Mouse (Mus musculus): ENCODE measurements around the gene Gm12394. TPM values are rescaled to one million over a fixed set of nuclear protein-coding genes. Genes with fewer than 3 reads are reported as not detected.
A peak's percentile ranks its signal among the peaks of the same experiment; 100 is the strongest.
"Not testable (repeated sequence)": the region's sequence is repeated elsewhere in the genome, so short reads cannot be mapped to it uniquely, and the experiment has no call there.

Gm12394 gene
- polyA plus RNA-seq (2015; fragmentation: Nextera tagmentation; extraction: Ambion mirVana), result 0.51 and 0.61 TPM in 2 replicates

DNA sequence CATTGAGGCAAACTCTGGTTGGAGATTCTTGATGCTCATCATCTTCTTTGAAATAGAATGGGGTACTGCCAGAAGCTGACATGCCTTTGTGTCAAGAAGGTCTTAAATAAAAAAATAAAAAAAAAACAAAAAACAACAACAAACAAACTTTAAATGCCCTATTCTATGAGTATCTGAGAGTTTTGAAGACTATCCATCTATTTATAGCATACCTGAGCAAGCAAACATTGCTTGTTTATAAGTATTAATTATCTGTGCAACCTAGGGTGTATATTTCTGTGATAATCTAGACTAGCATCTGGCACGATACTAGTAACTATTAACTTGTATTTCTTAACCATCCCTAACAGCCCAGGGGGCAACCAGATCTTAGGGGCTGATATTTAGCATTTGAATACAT is at the start of gene Gm12394:
TSS of gene Gm12394 (minus strand) at position 101 of the 400 bp plus-strand sequence.
- H3K4me3 ChIP-seq; H3K27ac ChIP-seq; ATAC-seq (replicated peaks); H3K9ac ChIP-seq; H3K9me3 ChIP-seq; H3K27me3 ChIP-seq (replicated peaks); H3K4me1 ChIP-seq; H3K36me3 ChIP-seq (replicated peaks); H3K4me2 ChIP-seq: not testable (repeated sequence)
- 91% methylated on average over 1 of the region's 1 CpGs for WGBS

DNA sequence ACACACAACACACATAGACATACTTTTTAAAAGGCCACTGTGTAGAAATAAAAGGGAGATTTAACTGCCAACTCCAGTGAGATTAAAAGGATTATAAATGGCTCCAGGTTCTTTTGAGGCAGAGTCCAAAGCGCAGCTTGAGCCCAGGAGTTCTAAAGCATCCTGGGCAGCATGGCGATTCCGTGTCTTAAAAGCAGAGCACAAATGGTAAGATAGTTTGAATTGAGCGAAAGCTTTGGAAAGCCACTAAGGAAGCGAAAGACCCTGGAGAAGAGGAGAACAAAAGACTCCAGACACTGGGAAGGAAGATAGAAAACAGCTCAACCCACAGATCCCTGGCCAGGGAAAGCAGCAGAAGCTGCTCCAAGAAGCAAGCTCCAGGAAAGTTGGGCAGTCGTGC is 48.4 kb upstream of the Gm12394 start:
- Histone ChIP-seq H3K27ac (peak overlapping the region; percentile 39; the same call in 1 of the 2 replicates), H3K36me3 (replicated peaks) (no peaks in the 10 kb centered on the region), H3K9ac (no peak overlapping the region), H3K9me3 (no peaks in the 10 kb centered on the region), H3K27me3 (replicated peaks) (no peaks in the 10 kb centered on the region), H3K4me3 (no peak overlapping the region), H3K4me2 (peak overlapping the region; percentile 7; the same call in 1 of the 2 replicates), H3K4me1 (no peaks in the 10 kb centered on the region)
- no peak for ATAC-seq (replicated peaks)
- WGBS, result 40% methylated on average over 6 of the region's 6 CpGs

GRCm38 (mm10) chr4:42904523-42904922 is 48.0 kb upstream of the Gm12394 start:
- H3K4me2 ChIP-seq, result no peak overlapping the region
- no peak overlapping the region for H3K27ac ChIP-seq
- no peaks in the 10 kb centered on the region for H3K9me3 ChIP-seq
- no peaks in the 10 kb centered on the region for H3K36me3 ChIP-seq (replicated peaks)
- H3K4me1 ChIP-seq, result no peaks in the 10 kb centered on the region
- no peak overlapping the region for H3K9ac ChIP-seq
- no peak overlapping the region for H3K4me3 ChIP-seq
- no peaks in the 10 kb centered on the region for H3K27me3 ChIP-seq (replicated peaks)
- 62% methylated on average over 3 of the region's 3 CpGs for WGBS
- no peak for ATAC-seq (replicated peaks)

DNA sequence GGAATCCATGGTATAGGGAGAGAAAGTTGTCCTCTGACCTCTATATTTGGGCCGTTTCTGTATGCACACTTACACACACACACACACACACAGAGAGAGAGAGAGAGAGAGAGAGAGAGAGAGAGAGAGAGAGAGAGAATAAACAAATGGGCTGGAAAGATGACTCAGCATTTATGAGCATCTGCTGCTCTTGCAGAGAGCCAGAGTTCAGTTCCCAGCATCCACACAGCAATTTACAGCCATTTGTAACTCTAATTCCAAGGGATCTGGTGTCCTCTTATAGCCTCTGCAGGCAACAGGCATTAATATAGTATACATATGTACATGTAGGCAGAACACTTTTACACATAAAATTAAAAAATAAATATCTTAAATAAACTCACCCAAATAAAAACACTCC is 47.4 kb upstream of the Gm12394 start:
- H3K27me3 ChIP-seq (replicated peaks), result no peaks in the 10 kb centered on the region
- no peak overlapping the region for H3K4me3 ChIP-seq
- no peaks in the 10 kb centered on the region for H3K4me1 ChIP-seq
- no peaks in the 10 kb centered on the region for H3K9me3 ChIP-seq
- no peak for ATAC-seq (replicated peaks)
- 71% methylated on average over 1 of the region's 1 CpGs for WGBS
- no peak overlapping the region for H3K9ac ChIP-seq
- H3K36me3 ChIP-seq (replicated peaks), result no peaks in the 10 kb centered on the region
- H3K27ac ChIP-seq, result no peak overlapping the region
- no peak overlapping the region for H3K4me2 ChIP-seq

DNA sequence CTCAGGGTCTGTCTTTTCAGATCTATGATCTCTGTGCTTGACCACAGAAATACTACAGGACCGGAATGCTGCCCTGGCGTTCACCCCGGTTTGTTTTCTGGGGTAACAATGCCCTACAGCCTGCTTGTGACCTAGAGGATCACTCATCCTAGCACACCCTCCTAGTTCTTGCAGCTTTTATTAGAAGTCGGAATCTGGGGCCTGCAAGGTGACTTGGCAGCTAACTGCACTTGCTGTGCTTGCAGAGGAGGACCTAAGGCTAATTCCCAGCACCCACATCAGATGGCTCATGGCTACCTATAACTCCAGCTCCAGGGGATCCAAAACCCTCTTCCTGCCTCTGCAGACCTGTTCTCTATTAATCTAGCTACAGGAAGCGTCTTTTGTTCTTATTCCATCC is 46.2 kb upstream of the Gm12394 start:
- H3K4me1 ChIP-seq, result no peaks in the 10 kb centered on the region
- no peaks in the 10 kb centered on the region for H3K36me3 ChIP-seq (replicated peaks)
- WGBS, result 91% methylated on average over 5 of the region's 5 CpGs
- H3K9ac ChIP-seq, result no peak overlapping the region
- H3K4me3 ChIP-seq, result no peak overlapping the region
- ATAC-seq (replicated peaks), result no peak
- H3K9me3 ChIP-seq, result no peaks in the 10 kb centered on the region
- no peak overlapping the region for H3K4me2 ChIP-seq
- no peaks in the 10 kb centered on the region for H3K27me3 ChIP-seq (replicated peaks)
- H3K27ac ChIP-seq, result no peak overlapping the region

DNA sequence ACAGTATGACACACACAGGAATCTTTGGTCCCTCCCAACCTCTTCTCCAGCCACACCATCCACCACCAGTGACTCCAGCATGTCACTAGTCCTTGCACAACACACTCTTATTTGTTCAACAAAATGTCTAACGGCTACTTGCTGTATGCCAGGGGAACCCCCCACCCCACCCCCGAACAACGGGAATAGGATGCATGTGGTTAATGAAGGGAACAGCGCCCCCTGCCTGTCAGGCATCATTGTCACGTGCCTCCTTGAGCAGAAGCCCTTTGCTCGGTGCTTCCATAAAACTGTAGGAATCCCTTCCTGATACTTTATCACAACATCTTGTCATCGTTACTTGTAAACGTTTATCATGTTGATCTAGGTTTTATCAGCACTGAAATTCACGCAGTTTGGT is 45.6 kb upstream of the Gm12394 start:
- Histone ChIP-seq H3K4me1 (no peaks in the 10 kb centered on the region), H3K4me3 (no peak overlapping the region), H3K4me2 (no peak overlapping the region), H3K9ac (no peak overlapping the region), H3K9me3 (no peaks in the 10 kb centered on the region), H3K36me3 (replicated peaks) (no peaks in the 10 kb centered on the region), H3K27me3 (replicated peaks) (no peaks in the 10 kb centered on the region), H3K27ac (no peak overlapping the region)
- 66% methylated on average over 9 of the region's 9 CpGs for WGBS
- no peak for ATAC-seq (replicated peaks)

GRCm38 (mm10) chr4:42900878-42901277 is 44.3 kb upstream of the Gm12394 start:
- ATAC-seq (replicated peaks), result no peak
- Histone ChIP-seq H3K4me1 (no peaks in the 10 kb centered on the region), H3K4me3 (no peak overlapping the region), H3K36me3 (replicated peaks) (no peaks in the 10 kb centered on the region), H3K27ac (no peak overlapping the region), H3K4me2 (no peak overlapping the region), H3K27me3 (replicated peaks) (no peaks in the 10 kb centered on the region), H3K9ac (no peak overlapping the region), H3K9me3 (no peaks in the 10 kb centered on the region)
- 68% methylated on average over 5 of the region's 5 CpGs for WGBS

- H3K4me1 ChIP-seq, result no peaks in the 10 kb centered on the region
- WGBS, result 33% methylated on average over 3 of the region's 3 CpGs
- no peaks in the 10 kb centered on the region for H3K9me3 ChIP-seq
- no peaks in the 10 kb centered on the region for H3K27me3 ChIP-seq (replicated peaks)
- no peak overlapping the region for H3K27ac ChIP-seq
- H3K9ac ChIP-seq, result no peak overlapping the region
- ATAC-seq (replicated peaks), result no peak
- no peak overlapping the region for H3K4me3 ChIP-seq
- H3K36me3 ChIP-seq (replicated peaks), result no peaks in the 10 kb centered on the region
- H3K4me2 ChIP-seq, result no peak overlapping the region
Measured at GRCm38 (mm10) chr4:42898914-42899313, 42.3 kb upstream of the Gm12394 start.

DNA sequence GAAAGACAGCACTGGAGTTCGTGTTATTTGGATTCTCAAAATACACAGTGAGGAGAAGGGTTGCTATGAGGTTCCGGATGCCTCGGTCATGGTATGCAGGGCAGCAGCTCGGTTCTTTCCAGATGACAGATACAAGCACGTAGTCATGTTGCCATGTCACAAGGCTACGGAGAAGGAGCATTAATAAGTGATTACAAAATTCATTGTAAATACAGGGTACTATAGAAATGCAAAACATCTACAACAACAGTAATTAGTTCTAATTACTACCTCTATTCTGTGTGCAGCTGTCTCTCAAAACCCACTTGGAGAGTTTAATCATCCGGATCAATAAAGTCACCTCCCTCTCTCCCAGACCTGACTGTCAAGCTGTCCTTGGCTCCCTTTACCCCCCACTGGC is 38.5 kb upstream of the Gm12394 start:
- Histone ChIP-seq H3K4me3 (no peak overlapping the region), H3K36me3 (replicated peaks) (no peaks in the 10 kb centered on the region), H3K27ac (no peak overlapping the region), H3K4me1 (no peaks in the 10 kb centered on the region), H3K9me3 (no peaks in the 10 kb centered on the region), H3K27me3 (replicated peaks) (no peaks in the 10 kb centered on the region), H3K4me2 (no peak overlapping the region), H3K9ac (no peak overlapping the region)
- ATAC-seq (replicated peaks), result no peak
- 52% methylated on average over 7 of the region's 7 CpGs for whole genome bisulfite sequencing

DNA sequence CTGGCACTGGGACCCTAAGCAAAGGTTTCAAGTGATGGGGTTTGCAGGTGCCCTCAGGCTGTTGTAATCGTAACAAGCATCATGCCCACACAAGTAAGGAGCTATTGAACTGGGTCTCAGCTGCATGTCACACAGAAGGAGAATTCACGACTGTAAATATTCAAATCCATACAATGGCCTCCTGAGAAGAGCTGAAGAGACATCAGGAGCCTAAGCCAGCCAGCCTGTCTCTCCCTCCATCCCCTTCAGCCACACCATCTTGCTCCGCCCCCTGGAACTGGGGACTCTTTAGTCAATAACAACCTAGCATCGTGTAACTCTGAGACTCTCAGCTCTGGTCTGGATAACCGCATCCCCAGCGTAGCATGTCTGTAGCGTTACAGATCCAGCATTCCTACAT is 34.6 kb upstream of the Gm12394 start:
- no peak overlapping the region for H3K9ac ChIP-seq
- no peak overlapping the region for H3K4me2 ChIP-seq
- H3K4me3 ChIP-seq, result no peak overlapping the region
- H3K27ac ChIP-seq, result no peak overlapping the region
- H3K36me3 ChIP-seq (replicated peaks), result no peaks in the 10 kb centered on the region
- no peaks in the 10 kb centered on the region for H3K4me1 ChIP-seq
- H3K27me3 ChIP-seq (replicated peaks), result no peaks in the 10 kb centered on the region
- ATAC-seq (replicated peaks), result no peak
- no peaks in the 10 kb centered on the region for H3K9me3 ChIP-seq
- 66% methylated on average over 7 of the region's 7 CpGs for WGBS

DNA sequence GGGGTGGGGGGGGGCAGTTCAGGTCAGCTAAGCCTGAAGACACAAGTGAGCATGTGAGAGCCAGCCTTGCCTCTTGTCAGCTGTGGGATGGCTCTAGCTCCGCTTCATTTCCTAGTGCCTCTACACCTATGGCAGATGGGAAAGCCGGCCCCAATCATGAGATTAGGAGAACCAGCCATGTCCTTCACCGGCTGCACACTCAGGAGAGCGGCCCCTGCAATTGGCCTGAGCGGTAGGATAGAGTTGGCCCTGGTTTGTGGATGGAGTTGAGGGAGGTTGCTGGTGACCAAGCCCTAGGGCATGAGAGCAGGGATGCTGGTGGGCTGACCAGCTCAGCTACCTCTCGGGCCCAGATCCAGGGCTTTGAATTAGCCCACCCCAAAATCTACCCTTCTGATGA is 32.2 kb upstream of the Gm12394 start:
- no peaks in the 10 kb centered on the region for H3K27me3 ChIP-seq (replicated peaks)
- no peak overlapping the region for H3K9ac ChIP-seq
- no peak for ATAC-seq (replicated peaks)
- 87% methylated on average over 6 of the region's 6 CpGs for WGBS
- H3K9me3 ChIP-seq, result no peaks in the 10 kb centered on the region
- H3K4me2 ChIP-seq, result no peak overlapping the region
- H3K27ac ChIP-seq, result no peak overlapping the region
- H3K4me3 ChIP-seq, result no peak overlapping the region
- H3K36me3 ChIP-seq (replicated peaks), result no peaks in the 10 kb centered on the region
- H3K4me1 ChIP-seq, result no peaks in the 10 kb centered on the region

DNA sequence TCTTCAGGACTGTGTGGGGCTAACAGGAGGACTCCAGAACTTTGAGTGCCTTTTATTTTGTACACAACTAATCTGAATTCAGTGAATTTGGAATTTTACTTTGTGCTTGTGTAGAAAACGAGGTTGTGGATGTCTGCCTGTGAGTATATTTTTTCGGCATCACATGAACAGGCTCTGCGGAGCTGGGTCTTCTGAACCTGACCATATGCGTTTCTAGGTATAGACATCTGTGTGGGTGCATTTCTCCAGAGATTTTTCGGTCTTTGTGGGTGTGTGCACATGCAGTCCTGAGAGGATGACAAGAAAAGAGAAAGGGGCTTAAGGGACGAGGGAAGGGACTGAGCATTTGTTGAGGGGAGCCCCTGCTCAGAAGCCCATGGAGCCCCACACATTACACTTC is 30.4 kb upstream of the Gm12394 start:
- Histone ChIP-seq H3K36me3 (replicated peaks) (no peaks in the 10 kb centered on the region), H3K4me2 (no peak overlapping the region), H3K4me1 (no peaks in the 10 kb centered on the region), H3K4me3 (no peak overlapping the region), H3K27me3 (replicated peaks) (no peaks in the 10 kb centered on the region), H3K9ac (no peak overlapping the region), H3K27ac (no peak overlapping the region), H3K9me3 (no peaks in the 10 kb centered on the region)
- WGBS, result 91% methylated on average over 6 of the region's 6 CpGs
- no peak for ATAC-seq (replicated peaks)

DNA sequence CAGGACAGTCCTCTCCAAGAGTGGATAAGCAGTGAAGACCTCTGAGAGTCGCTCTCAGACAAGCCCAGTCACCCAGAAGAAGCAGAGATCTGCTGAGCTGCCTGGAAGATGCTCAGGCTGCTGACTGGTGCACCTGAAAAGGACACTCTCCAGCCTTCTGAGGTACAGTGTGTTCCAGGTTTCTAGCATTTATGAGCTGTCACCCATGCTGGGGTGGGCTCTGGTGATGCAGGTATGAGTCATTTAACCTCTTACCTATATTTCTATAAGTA is 24.0 kb upstream of the Gm12394 start:
- Histone ChIP-seq H3K4me2 (no peak overlapping the region), H3K9me3 (no peaks in the 10 kb centered on the region), H3K9ac (no peak overlapping the region), H3K27ac (no peak overlapping the region), H3K36me3 (replicated peaks) (no peaks in the 10 kb centered on the region), H3K4me1 (no peaks in the 10 kb centered on the region), H3K27me3 (replicated peaks) (no peaks in the 10 kb centered on the region), H3K4me3 (no peak overlapping the region)
- WGBS, result 48% methylated on average over 1 of the region's 1 CpGs
- ATAC-seq (replicated peaks), result no peak
